Mouse (Mus musculus): Measurements from ENCODE around the gene Ctbp2. TPM values are rescaled to one million over a fixed set of nuclear protein-coding genes. Genes with fewer than 3 reads are reported as not detected.

The Ctbp2 gene
- polyA plus RNA-seq, 1 experiment from 2014 or later = 91.0 TPM

DNA sequence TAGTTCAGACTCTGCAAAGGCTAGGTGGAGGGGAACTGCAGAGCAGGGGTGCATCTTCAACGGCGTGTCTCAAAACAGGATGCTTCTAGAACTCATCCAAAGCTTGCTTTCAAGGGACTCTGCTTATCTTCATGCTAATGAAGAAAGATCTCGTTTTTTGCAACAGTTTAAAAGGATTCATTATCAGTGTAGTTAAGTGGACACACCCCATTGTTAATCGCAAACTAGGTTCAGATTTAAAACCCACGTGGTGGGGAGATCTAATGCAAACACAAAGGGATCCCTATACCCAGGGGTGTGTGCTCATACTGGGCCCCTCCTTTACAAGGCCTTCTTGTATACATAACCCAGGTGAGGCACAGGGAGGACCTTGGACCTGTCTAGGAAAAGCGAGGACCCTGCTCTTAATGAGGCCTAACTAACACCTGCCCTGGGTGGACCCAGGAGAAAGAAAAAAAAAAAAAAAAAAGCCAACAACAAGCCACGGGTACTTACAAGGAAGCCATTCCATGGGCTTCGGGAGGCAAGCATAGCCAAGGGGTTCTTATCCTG lies 94.6 kb downstream of the Ctbp2 start:
- H3K27me3 ChIP-seq = no peaks in the 10 kb centered on the region
- no peak overlapping the region for H3K9ac ChIP-seq (replicated peaks)
- ATAC-seq = no peak
- 73% methylated on average over 8 of the region's 8 CpGs for WGBS
- H3K36me3 ChIP-seq = no peaks in the 10 kb centered on the region
- no peak overlapping the region for H3K4me2 ChIP-seq (replicated peaks)
- no peak overlapping the region for H3K4me3 ChIP-seq (replicated peaks)
- H3K9me3 ChIP-seq = no peaks in the 10 kb centered on the region
- H3K27ac ChIP-seq = no peak overlapping the region
- peaks cover 50% of the 10 kb centered on the region for H3K4me1 ChIP-seq (replicated peaks)

- H3K27me3 ChIP-seq = no peaks in the 10 kb centered on the region
- no peak overlapping the region for H3K9ac ChIP-seq (replicated peaks)
- H3K4me1 ChIP-seq (replicated peaks) = peaks cover 45% of the 10 kb centered on the region
- WGBS = 93% methylated on average over 8 of the region's 8 CpGs
- no peak overlapping the region for H3K4me3 ChIP-seq (replicated peaks)
- no peaks in the 10 kb centered on the region for H3K9me3 ChIP-seq
- no peak for ATAC-seq
- H3K36me3 ChIP-seq = no peaks in the 10 kb centered on the region
- H3K4me2 ChIP-seq (replicated peaks) = no peak overlapping the region
- no peak overlapping the region for H3K27ac ChIP-seq
Observed at GRCm38 (mm10) chr7:133029004-133029403, 95.2 kb downstream of the Ctbp2 start.

- 93% methylated on average over 4 of the region's 4 CpGs for WGBS
- no peak overlapping the region for H3K4me2 ChIP-seq (replicated peaks)
- no peak overlapping the region for H3K9ac ChIP-seq (replicated peaks)
- H3K9me3 ChIP-seq = no peaks in the 10 kb centered on the region
- no peak overlapping the region for H3K4me3 ChIP-seq (replicated peaks)
- H3K36me3 ChIP-seq = no peaks in the 10 kb centered on the region
- ATAC-seq = no peak
- no peaks in the 10 kb centered on the region for H3K27me3 ChIP-seq
- no peak overlapping the region for H3K27ac ChIP-seq
- peaks cover 34% of the 10 kb centered on the region for H3K4me1 ChIP-seq (replicated peaks)
Observed at GRCm38 (mm10) chr7:133027930-133028329, 96.2 kb downstream of the Ctbp2 start.

DNA sequence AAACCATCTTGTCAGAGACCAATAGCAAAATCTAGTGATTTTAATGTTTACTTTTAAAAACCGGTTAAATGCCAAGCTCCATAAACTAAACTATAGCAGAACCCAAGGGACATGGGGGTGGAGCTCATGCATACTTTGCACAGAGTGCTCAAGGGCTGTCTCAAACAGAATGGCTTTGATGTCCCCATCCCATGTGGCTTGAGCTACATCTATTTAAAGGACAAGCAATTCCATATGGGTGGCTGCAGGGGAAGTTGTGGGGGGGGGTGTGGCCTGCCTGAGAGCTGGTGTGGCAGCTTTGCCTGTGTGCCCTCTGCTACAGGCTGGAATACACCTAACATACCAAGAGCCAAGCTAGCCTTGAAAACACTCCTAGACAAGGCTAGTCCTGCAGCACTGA lies 99.5 kb downstream of the Ctbp2 start:
- no peak for ATAC-seq
- 81% methylated on average over 1 of the region's 1 CpGs for whole genome bisulfite sequencing
- Histone ChIP-seq H3K4me2 (replicated peaks) (no peak overlapping the region), H3K4me3 (replicated peaks) (no peak overlapping the region), H3K27me3 (no peaks in the 10 kb centered on the region), H3K9ac (replicated peaks) (no peak overlapping the region), H3K27ac (no peak overlapping the region), H3K9me3 (no peaks in the 10 kb centered on the region), H3K36me3 (no peaks in the 10 kb centered on the region), H3K4me1 (replicated peaks) (peaks cover 56% of the 10 kb centered on the region)

- Histone ChIP-seq H3K27ac (0 out of 2 replicates have a peak overlapping the region, but pooled peaks have one; percentile 36), H3K4me1 (replicated peaks) (peaks cover 65% of the 10 kb centered on the region), H3K9me3 (no peaks in the 10 kb centered on the region), H3K9ac (replicated peaks) (no peak overlapping the region), H3K27me3 (no peaks in the 10 kb centered on the region), H3K36me3 (no peaks in the 10 kb centered on the region), H3K4me3 (replicated peaks) (no peak overlapping the region), H3K4me2 (replicated peaks) (no peak overlapping the region)
- 22% methylated on average over 6 of the region's 6 CpGs for WGBS
- no peak for ATAC-seq
Observed at GRCm38 (mm10) chr7:133019481-133020020, 104.6 kb downstream of the Ctbp2 start.

GRCm38 (mm10) chr7:133018961-133019360 lies 105.2 kb downstream of the Ctbp2 start:
- Histone ChIP-seq H3K4me2 (replicated peaks) (no peak overlapping the region), H3K27me3 (no peaks in the 10 kb centered on the region), H3K27ac (peak overlapping the region; percentile 36; the same call in 1 of the 2 replicates), H3K4me1 (replicated peaks) (peaks cover 71% of the 10 kb centered on the region), H3K9ac (replicated peaks) (no peak overlapping the region), H3K36me3 (no peaks in the 10 kb centered on the region), H3K4me3 (replicated peaks) (no peak overlapping the region), H3K9me3 (no peaks in the 10 kb centered on the region)
- whole genome bisulfite sequencing = 71% methylated on average over 7 of the region's 7 CpGs
- no peak for ATAC-seq

GRCm38 (mm10) chr7:133015416-133016070 lies 108.6 kb downstream of the Ctbp2 start:
- Histone ChIP-seq H3K36me3 (no peaks in the 10 kb centered on the region), H3K4me2 (replicated peaks) (peak overlapping the region; percentile 24), H3K4me3 (replicated peaks) (no peak overlapping the region), H3K9me3 (no peaks in the 10 kb centered on the region), H3K9ac (replicated peaks) (peak overlapping the region; percentile 46; the same call in 1 of the 2 replicates), H3K27ac (peak overlapping the region; percentile 75), H3K27me3 (no peaks in the 10 kb centered on the region), H3K4me1 (replicated peaks) (peaks cover 84% of the 10 kb centered on the region)
- WGBS = 13% methylated on average over 7 of the region's 7 CpGs
- peak; percentile 82 for ATAC-seq

GRCm38 (mm10) chr7:133014631-133015030 lies 109.5 kb downstream of the Ctbp2 start:
- Histone ChIP-seq H3K4me1 (replicated peaks) (peaks cover 84% of the 10 kb centered on the region), H3K4me3 (replicated peaks) (no peak overlapping the region), H3K9me3 (no peaks in the 10 kb centered on the region), H3K36me3 (no peaks in the 10 kb centered on the region), H3K27ac (no peak overlapping the region), H3K4me2 (replicated peaks) (peak overlapping the region; percentile 24; the same call in 1 of the 2 replicates), H3K27me3 (no peaks in the 10 kb centered on the region), H3K9ac (replicated peaks) (0 out of 2 replicates have a peak overlapping the region, but pooled peaks have one; percentile 46)
- ATAC-seq = no peak
- WGBS = 89% methylated on average over 14 of the region's 14 CpGs

DNA sequence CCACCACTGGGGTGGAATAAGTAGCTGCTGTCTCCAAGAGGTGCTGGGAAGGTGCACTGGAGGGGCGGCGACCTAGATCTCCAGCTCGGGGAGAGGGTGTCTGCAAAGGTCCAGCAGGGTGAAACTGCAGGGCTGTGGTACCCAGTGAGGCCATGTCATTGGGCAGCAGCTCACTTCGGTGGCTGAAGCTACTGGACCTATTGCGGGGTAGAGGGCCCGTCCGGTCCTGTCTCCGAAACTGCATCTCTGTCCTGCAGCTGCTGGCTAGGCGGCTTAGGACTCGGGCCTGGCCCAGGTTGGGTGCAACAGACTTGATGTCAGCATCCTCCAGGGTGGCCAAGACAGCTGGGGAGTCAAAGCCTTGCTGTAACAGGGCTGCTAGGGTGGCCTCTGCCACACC lies 110.2 kb downstream of the Ctbp2 start:
- Histone ChIP-seq H3K4me2 (replicated peaks) (no peak overlapping the region), H3K9me3 (no peaks in the 10 kb centered on the region), H3K27me3 (no peaks in the 10 kb centered on the region), H3K4me1 (replicated peaks) (peaks cover 80% of the 10 kb centered on the region), H3K9ac (replicated peaks) (0 out of 2 replicates have a peak overlapping the region, but pooled peaks have one; percentile 16), H3K36me3 (no peaks in the 10 kb centered on the region), H3K4me3 (replicated peaks) (no peak overlapping the region), H3K27ac (no peak overlapping the region)
- no peak for ATAC-seq
- WGBS = 93% methylated on average over 10 of the region's 10 CpGs

- H3K9ac ChIP-seq (replicated peaks) = no peak overlapping the region
- H3K4me1 ChIP-seq (replicated peaks) = peaks cover 86% of the 10 kb centered on the region
- no peaks in the 10 kb centered on the region for H3K27me3 ChIP-seq
- H3K4me2 ChIP-seq (replicated peaks) = no peak overlapping the region
- no peak overlapping the region for H3K4me3 ChIP-seq (replicated peaks)
- no peaks in the 10 kb centered on the region for H3K36me3 ChIP-seq
- no peak for ATAC-seq
- peak overlapping the region; percentile 25; the same call in 1 of the 2 replicates for H3K27ac ChIP-seq
- 54% methylated on average over 14 of the region's 14 CpGs for WGBS
- H3K9me3 ChIP-seq = no peaks in the 10 kb centered on the region
Observed at GRCm38 (mm10) chr7:133012637-133013366, 111.4 kb downstream of the Ctbp2 start.

DNA sequence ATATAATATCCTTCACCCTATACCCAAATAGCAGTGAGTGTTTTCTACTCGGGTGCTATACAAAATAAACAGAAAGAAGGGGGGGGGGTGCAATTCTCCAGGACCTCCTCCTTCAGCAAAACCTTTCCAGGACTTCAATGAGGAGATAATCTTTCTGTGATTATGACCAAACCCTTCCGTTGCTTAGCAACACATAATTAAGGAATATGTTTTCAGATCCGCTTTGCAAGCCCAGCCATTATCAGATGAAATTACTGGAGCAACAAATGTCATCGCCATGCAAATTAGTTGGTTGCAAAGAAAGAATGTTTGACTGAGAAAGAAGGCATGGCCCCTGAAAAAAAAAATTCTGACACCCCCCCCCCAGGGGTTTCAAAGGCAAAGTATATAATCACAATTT lies 112.5 kb downstream of the Ctbp2 start:
- Histone ChIP-seq H3K27ac (peak overlapping the region; percentile 80), H3K4me1 (replicated peaks) (peaks cover 90% of the 10 kb centered on the region), H3K27me3 (no peaks in the 10 kb centered on the region), H3K4me2 (replicated peaks) (no peak overlapping the region), H3K9me3 (no peaks in the 10 kb centered on the region), H3K4me3 (replicated peaks) (no peak overlapping the region), H3K36me3 (no peaks in the 10 kb centered on the region), H3K9ac (replicated peaks) (no peak overlapping the region)
- no peak for ATAC-seq
- WGBS = 28% methylated on average over 4 of the region's 4 CpGs

GRCm38 (mm10) chr7:133011191-133011590 lies 113.0 kb downstream of the Ctbp2 start:
- 33% methylated on average over 5 of the region's 5 CpGs for WGBS
- Histone ChIP-seq H3K36me3 (no peaks in the 10 kb centered on the region), H3K9me3 (no peaks in the 10 kb centered on the region), H3K9ac (replicated peaks) (peak overlapping the region; percentile 6; the same call in 1 of the 2 replicates), H3K4me3 (replicated peaks) (no peak overlapping the region), H3K4me1 (replicated peaks) (peaks cover 86% of the 10 kb centered on the region), H3K27ac (peak overlapping the region; percentile 80), H3K4me2 (replicated peaks) (peak overlapping the region; percentile 8), H3K27me3 (no peaks in the 10 kb centered on the region)
- ATAC-seq = peak; percentile 31; the same call in 1 of the 2 replicates

All from midbrain, embryonic 13.5 days (tissue).